Mouse (Mus musculus) spleen, postnatal 4 days (tissue): ENCODE data around the gene Traip.
A peak's percentile ranks its signal among the peaks of the same experiment; 100 is the strongest.

Experiments
- DNase-seq, 2 experiments: peaks; one replicate each; pipeline ENCODE4 v3.0.0; 2022; ENCODE audit warnings: low spot score in 2 of 2

Traip gene

DNA sequence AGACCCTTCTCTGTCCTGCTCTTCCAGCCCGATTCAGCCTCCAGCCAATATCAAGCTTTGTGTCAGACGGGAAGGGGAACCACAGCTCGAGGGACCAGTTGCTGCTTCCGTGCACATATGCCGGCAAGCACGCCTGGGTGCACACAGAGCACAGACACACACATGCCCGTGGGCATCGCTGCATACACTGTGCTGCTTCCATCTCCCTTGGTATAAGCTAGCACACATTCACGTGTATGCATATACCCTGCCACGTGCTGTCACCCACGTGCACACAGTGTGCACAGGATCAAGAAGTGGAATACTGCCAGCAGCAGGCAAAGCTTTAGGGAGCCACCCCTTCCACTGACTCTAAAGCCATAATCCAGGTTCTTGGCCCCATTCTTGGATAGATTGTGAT, 15.8 kb upstream of the Traip start:
- DNase-seq: no peak

DNA sequence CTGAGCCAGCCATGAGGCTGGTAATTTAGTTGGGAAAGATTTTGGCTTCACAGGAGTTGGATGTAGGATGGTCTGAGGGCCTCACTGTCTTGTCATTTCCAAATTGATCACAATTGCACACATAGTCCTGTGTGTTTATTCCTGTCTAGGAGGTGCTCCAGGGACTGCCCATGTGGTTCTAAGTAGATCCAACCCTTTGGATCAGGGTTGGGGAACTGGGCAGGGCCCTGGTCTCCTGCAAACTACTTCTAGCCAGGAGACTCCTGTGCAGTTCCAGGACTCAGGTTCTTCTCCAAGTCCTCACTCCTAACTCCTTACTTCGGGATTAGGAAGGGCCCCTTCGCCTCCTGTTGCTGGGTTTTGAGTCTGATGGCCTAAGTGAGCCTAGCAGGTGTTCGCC, 14.6 kb upstream of the Traip start, which contains the start of gene Camkv:
TSS of gene Camkv (plus strand) at position 301 of the 400 bp plus-strand sequence.
- DNase-seq: no peak

DNA sequence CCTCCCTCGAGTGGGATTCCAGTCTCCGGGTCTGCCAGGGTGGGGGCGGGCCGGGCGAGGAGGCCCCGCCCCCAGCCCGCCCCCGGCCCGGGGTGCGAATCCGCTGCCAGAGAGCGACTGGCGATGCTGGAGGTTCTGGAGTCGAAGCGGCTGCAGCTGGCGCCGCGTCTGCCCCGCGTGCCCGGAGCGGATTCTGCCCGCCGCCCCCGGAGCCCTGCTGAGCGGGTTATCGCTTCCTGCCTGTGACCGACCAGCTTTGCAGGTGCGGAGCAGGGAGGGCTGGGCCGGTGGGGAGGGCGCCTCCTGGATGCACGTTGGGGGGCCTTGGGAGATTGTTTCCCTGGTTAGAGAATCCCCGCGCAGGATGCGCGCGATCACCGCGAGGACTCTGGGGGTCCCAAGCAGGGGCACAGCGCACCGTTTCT, 14.1 kb upstream of the Traip start:
- no peak for DNase-seq

GRCm38 (mm10) chr9:107936215-107936822, 13.6 kb upstream of the Traip start:
- DNase-seq: no peak

DNA sequence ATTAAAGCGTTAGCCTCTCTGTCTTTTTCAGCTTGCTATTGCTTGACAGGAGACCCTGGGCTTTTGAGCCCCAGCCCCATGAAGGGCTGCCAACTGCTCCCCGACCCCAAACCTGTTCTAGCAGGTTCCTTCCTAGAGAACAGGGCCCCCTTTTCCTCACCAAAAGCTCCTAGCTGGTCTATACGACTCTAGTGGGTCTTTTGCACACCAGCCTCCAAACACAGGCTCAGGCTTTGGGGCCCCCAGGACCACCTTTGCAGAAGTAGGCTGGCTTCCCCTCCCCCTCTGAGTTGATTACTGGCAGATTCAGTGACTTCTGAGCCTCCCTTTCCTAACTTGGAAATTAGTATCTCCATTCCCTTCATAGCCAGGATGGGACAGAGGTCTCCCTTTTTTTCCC, 13.1 kb upstream of the Traip start:
- no peak for DNase-seq

- DNase-seq: no peak
Observed at GRCm38 (mm10) chr9:107947241-107948194, 2.4 kb upstream of the Traip start.

- no peak for DNase-seq
Observed at GRCm38 (mm10) chr9:107949184-107949921, 583 bp upstream of the Traip start.

GRCm38 (mm10) chr9:107950460-107951355, 772 bp downstream of the Traip start:
- peak; percentile 90 to 94 for DNase-seq

DNA sequence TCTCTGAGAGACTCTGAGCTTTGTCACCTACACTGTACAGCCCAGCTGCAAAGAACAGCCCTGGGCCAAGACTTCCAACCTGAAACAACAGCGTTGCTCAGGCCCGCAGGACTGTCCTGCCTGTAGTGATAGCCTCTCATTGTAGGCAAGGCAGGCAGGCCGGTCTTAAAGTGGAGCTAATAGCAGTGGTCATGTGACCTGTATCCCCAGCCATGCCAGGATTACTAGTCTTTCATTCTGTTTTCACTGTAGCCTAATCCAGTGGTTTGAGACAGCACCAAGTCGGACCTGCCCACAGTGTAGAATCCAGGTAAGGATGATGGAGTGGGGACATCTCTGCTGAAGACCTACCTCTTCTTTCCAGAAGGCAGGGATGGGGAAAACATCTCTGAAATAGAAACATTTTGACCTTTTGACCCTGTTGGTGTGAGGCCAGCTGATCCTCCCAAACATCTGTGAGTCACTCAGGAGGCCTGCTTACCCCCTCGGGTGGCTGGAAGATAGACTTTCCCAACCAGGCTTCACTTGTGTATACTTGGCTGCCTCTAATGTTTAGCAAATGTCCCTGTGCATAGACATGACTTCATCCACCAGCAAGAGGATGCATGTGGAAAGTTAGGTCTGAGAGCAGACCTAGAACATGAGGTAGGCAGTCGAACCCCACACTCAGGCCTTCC, 5.8 kb downstream of the Traip start:
- no peak for DNase-seq

DNA sequence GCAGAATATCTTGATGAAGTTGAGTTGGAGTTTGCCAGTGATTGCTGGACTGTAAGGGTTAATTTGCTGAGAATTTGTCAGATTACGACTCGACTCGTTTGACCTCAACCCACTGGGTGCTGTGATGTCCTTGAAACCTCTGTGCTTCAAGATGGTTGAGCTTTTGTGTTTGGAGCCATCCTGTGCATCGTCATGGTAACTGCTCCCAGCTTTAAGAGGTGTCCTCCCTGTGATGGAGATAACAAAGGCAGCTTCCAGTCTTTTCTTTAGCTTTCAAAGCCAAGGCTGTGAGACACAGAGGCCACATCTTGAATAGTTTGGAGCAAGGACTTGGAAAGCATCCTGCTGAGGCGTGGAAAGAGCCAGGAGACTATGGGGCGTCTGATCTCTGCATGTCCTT, 7.2 kb downstream of the Traip start:
- DNase-seq: no peak

DNA sequence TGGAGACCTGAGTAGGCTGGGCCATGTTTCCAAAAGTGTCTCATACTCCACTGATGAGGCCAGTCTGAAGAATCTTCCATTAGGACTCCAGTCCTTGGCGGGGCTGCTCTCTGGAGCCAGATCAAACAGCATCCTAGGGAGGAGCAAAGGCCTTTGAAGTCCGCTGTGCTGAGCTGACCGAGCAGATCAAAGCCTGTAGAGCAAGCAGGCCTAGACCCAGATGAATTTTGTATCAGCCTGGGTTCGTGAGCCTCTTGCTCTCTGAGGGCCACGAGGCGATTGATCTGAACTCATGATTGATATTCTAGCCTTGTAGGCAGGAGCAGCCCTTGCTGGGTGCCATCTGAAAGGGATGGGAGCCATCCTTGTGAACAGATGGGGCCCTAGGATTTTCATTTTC, 10.0 kb downstream of the Traip start:
- no peak for DNase-seq

DNA sequence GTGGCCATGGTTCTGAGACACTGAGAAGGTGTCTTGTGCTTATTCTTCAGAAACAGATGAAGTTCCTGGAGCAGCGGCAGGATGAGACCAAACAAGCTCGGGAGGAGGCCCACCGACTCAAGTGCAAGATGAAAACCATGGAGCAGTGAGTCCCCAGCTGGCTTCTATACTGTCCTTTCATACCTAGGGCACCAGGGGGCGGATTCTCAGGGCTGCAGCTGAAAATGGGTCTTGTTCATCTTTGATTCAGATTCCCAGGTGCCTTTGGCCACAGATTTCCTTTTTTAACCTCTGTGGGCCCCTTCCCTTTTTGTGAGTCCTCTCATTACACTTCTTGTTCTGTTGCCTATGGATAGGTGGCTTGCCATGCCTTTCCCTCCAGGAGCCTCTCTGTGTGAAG, 11.0 kb downstream of the Traip start:
- no peak for DNase-seq

DNA sequence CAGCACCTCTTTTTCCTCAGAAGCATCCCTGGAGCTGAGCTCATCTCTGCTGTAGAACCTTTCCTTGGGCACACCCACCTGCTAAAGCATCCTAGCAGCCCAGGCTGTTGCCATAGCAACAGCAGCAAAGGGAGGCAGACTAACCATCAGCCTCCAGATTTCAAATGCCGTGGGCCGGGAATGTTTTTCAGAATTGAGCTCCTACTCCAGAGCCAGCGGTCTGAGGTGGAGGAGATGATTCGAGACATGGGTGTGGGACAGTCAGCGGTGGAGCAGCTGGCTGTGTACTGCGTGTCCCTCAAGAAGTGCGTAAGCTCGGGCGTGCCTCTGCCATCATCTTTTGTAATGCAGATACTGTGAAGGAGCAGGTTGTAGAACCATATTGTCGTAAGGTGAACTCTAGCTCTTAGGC, 11.4 kb downstream of the Traip start:
- DNase-seq: no peak

GRCm38 (mm10) chr9:107961881-107962280, 11.9 kb downstream of the Traip start:
- no peak for DNase-seq

DNA sequence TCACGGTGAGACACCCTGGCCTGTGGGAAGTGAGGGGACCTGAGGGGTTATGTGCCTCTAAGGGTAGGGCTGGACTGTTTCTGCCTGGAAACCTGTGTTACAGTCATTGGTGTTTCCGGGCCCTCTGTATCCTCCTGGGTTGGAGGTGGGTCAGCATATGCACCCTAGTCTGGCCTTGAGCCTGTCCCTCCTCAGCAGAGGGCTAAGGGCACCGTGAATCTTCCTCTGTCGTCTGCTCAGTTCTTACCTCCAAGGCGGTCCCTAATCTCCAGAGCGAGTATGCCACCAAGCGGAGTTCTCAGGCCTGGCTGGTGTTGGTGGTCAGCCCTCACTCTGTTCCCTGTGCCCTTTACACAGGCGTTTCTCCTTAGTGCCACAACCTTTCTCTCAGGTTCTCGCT, 13.0 kb downstream of the Traip start:
- DNase-seq: no peak

GRCm38 (mm10) chr9:107963700-107964099, 13.8 kb downstream of the Traip start:
- peak; percentile 85 to 95 for DNase-seq

GRCm38 (mm10) chr9:107964681-107965080, 14.7 kb downstream of the Traip start:
- DNase-seq: no peak

DNA sequence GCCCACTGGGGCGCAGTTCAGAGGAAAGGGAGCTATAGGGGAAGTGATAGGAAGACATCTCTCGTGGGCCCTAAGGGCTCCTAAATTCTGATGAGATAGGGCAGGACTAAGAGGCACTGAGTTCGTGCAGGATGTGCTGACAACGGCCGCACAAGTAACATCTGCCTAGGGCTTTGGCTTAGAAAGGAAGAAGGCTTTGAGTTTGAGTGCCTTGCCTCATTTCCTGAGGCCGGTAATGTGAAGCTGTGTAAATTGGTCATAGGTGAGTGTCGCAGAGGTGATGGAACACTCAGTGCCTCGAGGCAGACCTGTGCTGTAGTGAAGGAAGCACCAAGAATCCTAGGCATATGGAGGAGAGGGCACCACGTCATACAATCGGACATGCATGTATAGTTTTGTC, 16.7 kb downstream of the Traip start:
- DNase-seq: no peak

DNA sequence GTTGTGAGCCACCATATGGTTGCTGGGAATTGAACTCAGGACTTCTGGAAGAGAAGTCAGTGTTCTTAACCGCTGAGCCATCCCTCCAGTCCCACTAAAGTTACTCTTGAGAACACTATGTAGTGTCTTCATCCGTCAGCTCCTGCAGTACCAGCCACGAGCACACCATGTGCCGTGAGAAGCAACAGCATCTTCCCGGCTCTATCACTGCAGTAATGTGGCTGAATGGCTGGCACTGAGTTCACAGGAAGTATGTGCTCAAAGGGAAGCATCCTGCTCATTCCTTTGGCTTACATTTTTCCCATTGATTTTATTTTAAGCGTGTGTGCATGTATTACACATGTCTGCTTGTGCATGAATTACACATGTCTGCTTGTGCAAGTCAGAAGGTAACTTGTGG, 17.5 kb downstream of the Traip start:
- DNase-seq: no peak

GRCm38 (mm10) chr9:107968531-107968930, 18.6 kb downstream of the Traip start:
- no peak for DNase-seq

DNA sequence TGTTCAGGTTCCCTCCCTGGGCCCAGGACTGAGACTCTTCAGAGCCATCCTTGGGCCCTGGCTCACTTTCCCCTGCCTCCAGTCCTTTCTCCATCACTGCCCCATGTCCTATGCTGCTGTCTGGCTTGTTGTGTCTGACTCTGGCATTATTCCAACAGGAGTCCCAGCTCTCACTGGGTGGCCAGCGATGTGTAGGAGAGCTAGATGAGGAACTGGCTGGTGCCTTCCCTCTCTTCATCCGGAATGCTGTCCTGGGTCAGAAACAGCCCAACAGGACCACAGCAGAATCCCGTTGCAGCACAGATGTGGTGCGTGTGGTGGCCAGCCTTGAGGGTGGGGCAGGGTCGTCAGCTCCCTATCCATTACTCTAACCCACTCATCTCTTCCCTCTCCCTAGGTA, 20.4 kb downstream of the Traip start:
- no peak for DNase-seq
